Mouse (Mus musculus) brain, embryonic 14.5 days (tissue): ENCODE measurements around the gene Cenpo.

Experiments used
- CTCF ChIP-seq: fragments of 200-500 bp; IDR thresholded peaks from 2 replicates; pipeline ENCODE4 v1.5.1; 2012; ENCODE audit warnings: inconsistent platforms, mild to moderate bottlenecking, moderate library complexity, borderline replicate concordance; ENCODE audit not compliant: insufficient read depth, insufficient read length; ENCODE audit errors: extremely low read depth
- POLR2A ChIP-seq: fragments of 200-500 bp; IDR thresholded peaks from 2 replicates; pipeline ENCODE4 v1.6.1; 2012; ENCODE audit warnings: mild to moderate bottlenecking, inconsistent platforms, borderline replicate concordance; ENCODE audit not compliant: poor library complexity, insufficient read depth, insufficient read length, severe bottlenecking; ENCODE audit errors: extremely low read depth

- TF ChIP-seq CTCF (no peak), POLR2A (no peak)
Observed at GRCm38 (mm10) chr12:4169058-4169457, 65.0 kb downstream of the Cenpo start.
